Mouse (Mus musculus): ENCODE measurements around the gene Clint1.

DNA sequence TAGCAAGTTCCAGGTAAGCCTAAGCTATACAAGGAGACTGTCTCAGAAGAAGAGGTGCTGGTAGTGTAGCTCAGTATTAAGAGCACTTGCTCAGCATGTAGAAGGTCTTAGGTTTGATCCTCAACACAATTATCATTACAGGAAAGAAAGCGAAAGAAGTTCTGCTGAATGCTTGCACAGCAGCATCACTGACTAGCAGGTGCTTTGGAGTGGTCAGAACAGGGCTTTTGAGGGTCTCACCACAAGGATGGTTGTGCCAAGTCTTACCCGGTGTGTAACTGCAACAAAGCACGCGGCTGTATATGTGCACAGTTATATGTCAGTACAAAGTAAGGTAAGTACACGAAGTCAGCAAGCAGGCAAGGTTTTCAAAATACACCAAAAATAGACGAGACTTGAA lies 22.4 kb downstream of the Clint1 start:
- TF ChIP-seq POLR2A (IDR thresholded peaks at IDR 0.05; ENCODE audit: low read depth, low read length) (no peak), CTCF (IDR thresholded peaks at IDR 0.05; ENCODE audit: borderline replicate concordance, insufficient read depth, low read length) (no peak)
